Mouse (Mus musculus) bone marrow, adult 2 months (tissue): ENCODE results near the gene Rps15.

Experiments
- CTCF ChIP-seq: fragments of 200-500 bp; IDR thresholded peaks from 2 replicates; pipeline ENCODE4 v1.5.1; 2011; ENCODE audit warnings: low read length, control low read depth; ENCODE audit not compliant: control insufficient read depth, insufficient read depth
- POLR2A ChIP-seq: fragments of 200-500 bp; IDR thresholded peaks from 2 replicates; pipeline ENCODE4 v1.6.1; 2011; ENCODE audit warnings: low read depth, mild to moderate bottlenecking, control low read depth, low read length, borderline replicate concordance; ENCODE audit not compliant: control insufficient read depth

DNA sequence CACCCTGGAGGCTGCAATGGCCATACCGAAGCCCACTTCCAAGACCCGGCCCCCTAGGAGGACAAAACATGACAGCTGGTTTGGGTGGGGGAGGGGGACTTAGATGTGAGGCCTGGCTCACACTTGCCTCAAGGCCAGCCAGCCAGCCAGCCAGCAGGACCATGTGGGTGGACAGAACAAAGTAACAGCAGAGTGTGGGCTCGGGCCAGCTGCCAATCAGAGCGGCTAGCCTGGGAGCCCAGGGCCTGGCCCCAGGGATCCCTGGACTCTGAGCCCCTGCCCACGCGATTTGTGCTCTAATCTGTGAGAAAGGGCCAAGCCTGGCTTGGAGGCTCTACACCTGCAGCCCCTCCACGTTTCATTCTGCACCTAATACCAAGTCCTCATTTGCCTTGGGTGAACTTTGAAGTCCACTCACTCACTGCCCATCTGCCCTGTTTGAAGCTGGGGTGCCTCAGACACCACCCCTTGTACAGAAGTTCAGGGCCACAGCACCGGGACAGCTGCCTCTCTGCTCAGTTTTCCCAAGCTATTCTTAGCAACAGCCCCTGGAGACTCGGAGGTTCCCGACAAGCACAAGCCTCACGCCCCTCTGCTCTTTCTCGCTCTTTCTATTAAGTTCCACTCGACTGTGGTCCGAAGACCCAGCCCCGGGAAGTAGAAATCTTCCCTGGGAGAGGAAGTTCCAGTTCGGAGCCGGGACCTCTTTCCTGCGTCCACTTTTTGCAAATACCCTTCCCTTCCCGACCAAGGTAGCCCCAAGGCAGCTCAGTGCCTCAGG lies 32.2 kb upstream of the Rps15 start:
- TF ChIP-seq CTCF (no peak), POLR2A (no peak)
